Mouse (Mus musculus) heart, postnatal 14 days (tissue): Measurements from ENCODE around the gene Mrnip. TPM values are rescaled to one million over a fixed set of nuclear protein-coding genes. Genes with fewer than 3 reads are reported as not detected.

ENCODE experiments used
- DNase-seq, 2 experiments: peaks; one replicate each; pipeline ENCODE4 v3.0.0; 2021 to 2022
- intact Hi-C: fragments of 180-260 bp; cut with DNase I; formaldehyde crosslinking; loops from one replicate; pipeline ENCODE4 v1.15.1; 2025
- total RNA-seq, 2 experiments: library from RNA; stranded (reverse); gene quantifications; 2 replicates each; pipeline ENCODE4 v1.2.3; 2021

The Mrnip gene
- total RNA-seq, 2 experiments from 2014 or later: 3.4 to 4.3 TPM

GRCm38 (mm10) chr11:50155785-50156184 lies 18.5 kb upstream of the Mrnip start:
- intact Hi-C loops: no loop called here
- no peak for DNase-seq

DNA sequence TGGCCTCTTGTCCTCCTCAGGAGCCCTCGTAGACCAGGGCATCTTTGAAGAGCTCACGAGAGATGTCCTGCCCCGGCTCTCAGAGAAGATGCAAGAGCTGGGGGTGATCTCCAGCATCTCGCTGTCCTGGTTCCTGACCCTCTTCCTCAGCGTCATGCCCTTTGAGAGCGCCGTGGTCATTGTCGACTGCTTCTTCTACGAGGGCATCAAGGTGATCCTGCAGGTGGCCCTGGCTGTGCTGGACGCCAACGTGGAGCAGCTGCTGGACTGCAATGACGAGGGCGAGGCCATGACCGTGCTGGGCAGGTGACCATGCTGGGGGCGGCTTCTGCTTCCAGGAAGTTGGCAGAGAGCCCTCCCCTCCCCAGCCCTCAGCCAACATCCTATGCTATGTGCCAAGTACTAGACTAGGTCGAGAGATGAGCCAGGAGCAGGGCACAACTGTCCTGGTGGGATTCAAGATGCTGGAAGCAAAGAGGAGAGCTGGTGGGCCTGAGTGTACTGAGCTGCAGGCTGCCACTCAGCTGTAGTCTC lies 17.5 kb upstream of the Mrnip start:
- intact Hi-C loops: no loop called here
- no peak for DNase-seq

DNA sequence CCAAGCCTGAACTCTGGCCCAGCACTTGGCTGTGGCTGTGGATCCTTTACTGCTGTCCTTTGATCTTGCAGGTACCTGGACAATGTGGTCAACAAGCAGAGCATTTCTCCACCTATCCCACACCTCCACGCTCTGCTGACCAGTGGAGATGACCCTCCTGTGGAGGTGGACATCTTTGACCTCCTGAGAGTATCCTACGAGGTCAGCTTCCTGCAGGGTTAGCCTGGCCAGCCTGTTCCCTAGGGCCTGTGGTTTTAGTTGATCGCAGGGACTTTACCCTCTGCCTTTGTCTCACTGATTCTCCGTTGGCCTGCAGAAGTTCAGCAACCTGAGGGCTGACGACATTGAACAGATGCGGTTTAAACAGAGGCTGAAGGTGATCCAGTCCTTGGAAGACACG lies 15.9 kb upstream of the Mrnip start:
- no peak for DNase-seq
- intact Hi-C loops: no loop called here

DNA sequence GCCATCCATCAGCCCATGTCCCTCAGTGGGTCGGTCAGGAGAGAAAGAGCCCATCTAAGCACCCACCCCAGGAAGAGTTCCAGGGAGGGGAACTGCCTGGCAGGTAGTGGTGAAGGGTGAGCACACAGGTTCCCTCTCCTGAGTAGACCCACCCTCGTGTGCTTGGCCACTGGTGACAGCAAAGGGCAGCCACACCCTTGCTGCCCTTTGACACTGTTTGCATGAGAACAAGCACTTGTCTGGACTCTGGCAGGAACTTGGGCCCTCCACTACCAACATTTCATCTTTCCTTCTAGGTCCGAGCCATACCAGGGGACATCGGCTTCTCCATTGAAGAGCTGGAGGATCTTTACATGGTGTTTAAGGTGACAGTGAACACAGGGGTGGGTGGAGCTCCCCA lies 14.9 kb upstream of the Mrnip start:
- DNase-seq: no peak
- intact Hi-C loops: no loop called here

DNA sequence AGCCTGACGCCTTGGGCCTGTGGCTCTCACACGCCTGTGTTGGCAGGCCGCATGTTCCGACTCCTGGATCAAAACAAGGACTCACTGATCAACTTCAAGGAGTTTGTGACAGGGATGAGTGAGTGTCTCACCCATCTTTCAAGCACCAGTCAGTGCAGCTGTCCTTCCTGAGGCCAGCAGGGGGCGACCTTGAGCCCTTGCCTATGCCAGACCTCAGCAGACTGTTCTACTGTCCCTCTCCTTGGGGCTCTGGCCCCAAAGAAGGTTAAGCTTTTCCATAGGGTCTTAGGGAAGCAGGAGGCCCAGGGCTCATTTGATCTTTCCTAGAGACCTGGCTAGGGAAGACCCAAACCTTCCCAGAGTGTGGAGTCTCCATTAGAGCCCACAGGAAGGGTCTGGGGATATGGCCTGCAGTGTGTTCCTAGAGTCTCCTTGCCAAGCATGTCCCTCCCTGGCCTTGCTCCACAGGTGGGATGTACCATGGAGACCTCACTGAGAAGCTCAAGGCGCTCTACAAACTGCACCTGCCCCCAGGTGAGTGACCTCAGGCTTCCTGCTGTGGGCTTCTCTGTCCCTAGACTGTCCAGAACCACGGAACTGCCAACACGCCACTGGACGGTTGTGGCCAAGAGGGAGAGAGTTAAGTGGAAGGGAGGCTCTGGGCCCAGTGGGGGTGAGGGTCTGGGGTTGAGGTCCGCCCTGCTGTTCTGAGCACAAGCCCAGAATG lies 12.5 kb upstream of the Mrnip start:
- DNase-seq: peak; percentile 69 to 80
- intact Hi-C loops: loop anchor here (2.0 kb wide), 1 partner anchor 71 kb away; no protein-coding TSS in a partner anchor

DNA sequence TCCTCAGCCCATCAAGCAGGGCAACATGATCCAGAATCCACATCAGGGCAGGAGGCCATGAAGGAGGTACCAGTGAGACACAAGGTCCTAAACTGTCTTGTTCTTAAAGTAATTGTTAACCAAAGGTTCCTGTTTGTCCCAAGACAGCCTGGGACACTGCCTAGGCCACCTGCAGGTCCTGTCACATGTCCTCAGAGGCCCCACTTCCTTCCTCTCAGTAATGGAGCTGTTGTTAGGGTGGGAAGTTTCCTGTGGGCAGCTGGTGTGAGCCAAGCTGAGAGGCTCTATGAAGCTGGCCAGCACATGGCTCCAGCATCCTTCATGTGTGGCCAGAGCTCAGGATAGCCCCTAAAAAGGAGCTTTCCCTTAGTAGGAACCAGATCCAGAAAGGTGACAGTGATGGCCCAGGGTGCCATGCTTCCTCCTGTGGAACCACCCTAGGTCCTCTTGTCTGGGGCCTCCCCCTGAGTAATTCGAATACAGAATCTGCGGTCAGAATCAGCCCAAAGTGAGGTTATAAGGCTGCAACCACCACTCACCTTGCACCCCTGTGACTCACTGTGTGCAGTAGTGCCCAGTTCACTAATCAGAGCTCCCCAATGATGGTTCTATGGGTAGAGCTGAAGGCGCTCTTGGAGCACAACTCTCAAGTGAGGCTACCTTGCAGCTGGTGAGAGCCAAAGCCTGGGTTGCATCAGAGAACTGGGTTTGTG lies 11.8 kb upstream of the Mrnip start:
- intact Hi-C loops: loop anchor here (2.0 kb wide), 1 partner anchor 70 kb away; no protein-coding TSS in a partner anchor
- no peak for DNase-seq

GRCm38 (mm10) chr11:50168352-50168751 lies 5.9 kb upstream of the Mrnip start:
- intact Hi-C loops: no loop called here
- DNase-seq: no peak

GRCm38 (mm10) chr11:50174730-50175187 lies 515 bp downstream of the Mrnip start:
- DNase-seq: peak; percentile 99

DNA sequence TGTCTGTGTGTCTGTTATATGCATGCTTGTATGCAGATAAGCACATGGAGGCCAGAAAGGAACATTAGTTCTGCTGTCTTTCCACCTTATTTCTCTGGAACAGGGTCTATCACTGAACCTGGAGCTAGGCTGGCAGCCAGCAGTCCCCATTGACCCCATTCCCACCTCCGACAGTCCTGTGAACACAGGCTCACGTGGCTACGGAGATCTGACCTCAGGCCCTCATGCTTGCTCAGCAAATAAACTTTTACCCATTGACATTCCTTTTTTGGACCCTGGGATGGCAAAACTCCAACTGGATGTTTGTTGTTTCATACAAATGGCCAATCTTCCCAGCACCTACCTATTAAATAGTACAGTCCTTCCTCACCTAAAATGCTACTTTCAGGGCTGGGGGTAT lies 2.1 kb downstream of the Mrnip start:
- no peak for DNase-seq
- intact Hi-C loops: loop anchor here (5.0 kb wide), 1 partner anchor 51 kb away; no protein-coding TSS in a partner anchor

More at GRCm38 (mm10) chr11:50174730-50175187, 515 bp downstream of the Mrnip start:
- intact Hi-C loops: loop anchor here (5.0 kb wide), 1 partner anchor 53 kb away; no protein-coding TSS in a partner anchor

DNA sequence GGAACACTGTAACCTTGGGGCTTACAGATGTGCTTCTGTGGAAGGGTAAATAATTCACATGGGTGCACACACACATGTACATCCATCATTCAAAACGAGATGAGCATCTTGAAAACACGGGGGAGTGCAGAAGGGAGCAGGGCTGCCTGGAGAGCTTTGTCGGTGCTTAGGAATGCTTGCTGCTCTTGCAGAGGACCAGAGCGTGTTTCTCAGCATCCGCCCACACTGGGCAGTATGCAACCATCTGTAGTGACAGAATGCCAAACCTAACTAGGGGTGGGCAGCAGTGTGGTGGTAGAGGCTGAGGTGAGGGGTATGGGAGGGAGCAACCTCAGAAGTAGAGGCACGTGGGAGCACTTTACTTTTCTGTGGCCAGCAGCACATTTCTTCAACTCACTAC lies 2.9 kb downstream of the Mrnip start:
- intact Hi-C loops: loop anchor here (5.0 kb wide), 1 partner anchor 50 kb away; no protein-coding TSS in a partner anchor
- no peak for DNase-seq

- intact Hi-C loops: loop anchor here (5.0 kb wide), 1 partner anchor 48 kb away; no protein-coding TSS in a partner anchor
- no peak for DNase-seq
Measured at GRCm38 (mm10) chr11:50178532-50179488, 4.6 kb downstream of the Mrnip start.

DNA sequence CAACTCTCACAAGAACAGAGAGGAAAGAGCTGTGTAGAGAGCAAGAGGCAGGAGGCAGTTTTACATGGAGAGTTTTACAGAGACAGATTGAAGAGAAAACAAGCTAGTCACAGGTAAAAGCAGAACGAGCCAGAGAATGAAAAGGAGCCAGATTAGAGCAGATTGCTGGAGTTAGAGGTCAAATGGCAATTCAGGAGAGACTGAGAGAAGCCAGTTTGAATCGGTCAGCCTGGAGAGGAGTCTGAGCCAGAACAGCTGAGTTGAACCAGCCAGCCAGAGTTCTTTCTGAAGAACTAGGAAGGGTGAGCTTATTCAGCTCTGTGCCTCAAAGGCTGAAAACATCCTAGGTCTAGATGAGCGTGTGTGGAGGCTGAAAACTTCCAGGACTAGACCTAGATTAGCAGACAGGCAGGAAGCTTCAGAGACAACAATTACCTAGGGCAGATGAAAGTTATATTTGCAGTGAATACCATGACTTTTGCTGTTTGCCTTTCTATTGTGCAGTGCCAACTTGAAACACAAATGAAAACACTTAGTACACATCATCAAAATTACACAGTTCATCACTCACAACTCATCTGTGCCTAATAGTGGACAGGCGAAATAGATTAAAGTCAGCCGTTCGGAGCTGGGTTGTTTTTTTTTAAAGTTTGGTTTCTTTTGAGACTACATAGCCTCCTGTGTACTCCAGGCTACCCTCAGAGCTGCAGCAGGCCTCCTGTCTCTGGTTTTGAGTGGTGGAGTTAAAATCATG lies 6.4 kb downstream of the Mrnip start:
- intact Hi-C loops: no loop called here
- DNase-seq: no peak

- intact Hi-C loops: no loop called here
- no peak for DNase-seq
Measured at GRCm38 (mm10) chr11:50182702-50183101, 8.5 kb downstream of the Mrnip start.

- intact Hi-C loops: no loop called here
- DNase-seq: no peak
Measured at GRCm38 (mm10) chr11:50184788-50185187, 10.5 kb downstream of the Mrnip start.

DNA sequence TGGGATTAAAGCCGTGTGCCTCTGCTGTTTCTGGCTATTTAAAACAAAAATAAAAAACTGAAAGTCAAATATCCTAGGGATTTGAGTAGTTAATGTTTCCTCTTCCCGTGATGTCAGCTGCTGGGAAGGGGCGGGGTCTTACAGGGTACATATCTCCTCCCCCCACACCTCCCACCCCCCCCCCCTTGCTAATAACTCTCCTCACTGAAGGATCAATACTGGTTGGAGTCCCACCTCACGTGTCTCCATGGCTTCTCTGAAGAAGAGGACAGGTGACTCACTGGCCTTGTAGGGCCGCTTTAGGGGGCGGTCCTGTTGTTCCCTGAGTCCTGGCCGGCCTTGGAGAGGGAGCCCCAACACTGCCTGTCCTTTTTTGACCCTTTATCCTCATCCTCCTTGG lies 14.4 kb downstream of the Mrnip start:
- DNase-seq: no peak
- intact Hi-C loops: no loop called here

- intact Hi-C loops: no loop called here
Measured at GRCm38 (mm10) chr11:50190362-50190761, 16.1 kb downstream of the Mrnip start.

GRCm38 (mm10) chr11:50192278-50192677 lies 18.0 kb downstream of the Mrnip start:
- no peak for DNase-seq
- intact Hi-C loops: no loop called here

More at GRCm38 (mm10) chr11:50190362-50190761, 16.1 kb downstream of the Mrnip start:
- DNase-seq: no peak

DNA sequence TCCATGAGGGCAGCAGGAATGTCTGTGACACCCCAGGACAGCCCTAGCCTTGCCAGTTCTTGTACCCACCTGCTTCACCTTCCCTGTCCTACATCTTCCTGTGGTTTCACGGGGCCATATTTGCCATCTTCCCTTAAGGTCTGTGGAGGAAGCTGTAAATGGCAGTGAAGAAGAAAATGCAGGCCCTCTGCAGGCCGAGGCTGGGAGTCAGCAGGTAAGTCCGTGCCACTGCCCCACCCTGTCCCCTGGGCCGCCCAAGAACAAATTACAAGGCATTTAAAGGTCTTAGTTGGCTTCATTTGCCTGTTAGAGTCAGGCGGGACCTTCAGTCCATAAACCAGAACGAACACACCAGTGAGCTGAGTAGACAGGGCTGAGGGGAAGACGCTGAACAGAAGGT lies 19.8 kb downstream of the Mrnip start:
- intact Hi-C loops: loop anchor here (2.0 kb wide), 1 partner anchor 15 kb away; no protein-coding TSS in a partner anchor
- DNase-seq: no peak

- intact Hi-C loops: loop anchor here (2.0 kb wide), 1 partner anchor 14 kb away; no protein-coding TSS in a partner anchor
- no peak for DNase-seq
Measured at GRCm38 (mm10) chr11:50194793-50195192, 20.5 kb downstream of the Mrnip start.
